Mouse (Mus musculus): ENCODE data around the gene Cntln.

DNA sequence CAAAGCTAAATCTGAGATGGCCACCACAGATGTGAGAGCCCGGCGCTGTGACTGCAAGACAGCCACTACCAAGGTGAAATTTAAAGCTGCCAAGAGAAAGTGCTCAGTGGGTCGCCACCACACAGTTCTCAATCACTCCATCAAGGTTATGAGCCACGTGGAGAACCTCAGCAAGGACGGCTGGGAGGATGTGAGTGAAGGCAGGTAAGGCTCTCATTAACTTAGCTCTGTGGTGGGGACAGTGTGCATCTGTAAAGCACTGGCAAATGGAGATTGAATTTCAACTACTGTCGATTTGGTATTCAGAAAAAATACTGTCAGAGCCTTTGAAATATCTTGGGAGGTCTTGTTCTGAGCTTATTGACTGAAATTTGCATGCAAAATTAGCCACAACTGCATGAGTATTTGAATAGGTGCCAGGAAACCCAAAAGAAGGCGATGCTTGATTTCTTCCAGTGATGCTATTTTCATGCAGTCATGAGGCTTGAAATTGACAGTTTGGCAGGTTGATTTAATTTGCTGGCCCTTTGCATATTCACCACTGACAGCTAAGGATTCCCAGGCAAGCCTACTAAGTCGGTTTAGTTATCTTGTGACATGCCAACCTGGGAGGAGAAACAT, 165.9 kb downstream of the Cntln start:
- TF ChIP-seq RAD21 (IDR thresholded peaks at IDR 0.05; ENCODE audit: low read depth, low read length) (no peak), EP300 (IDR thresholded peaks at IDR 0.05; ENCODE audit: low read depth in 1 of 2, low read length in 2 of 2) (no peak), ZKSCAN1 (IDR thresholded peaks at IDR 0.05; ENCODE audit: low read depth, low read length) (no peak), CTCF (IDR thresholded peaks at IDR 0.05 in 2 of 3, conservative IDR thresholded peaks at IDR 0.05 in 1 of 3; ENCODE audit: control insufficient read depth in 1 of 3, insufficient read depth in 1 of 3, low read depth in 2 of 3, low read length in 3 of 3, poor library complexity in 1 of 3, severe bottlenecking in 1 of 3) (no peak)

Data from MEL (cell line).